Mouse (Mus musculus) lung, postnatal 10 days (tissue): ENCODE results near the gene Ppt2.

ENCODE experiments used
- DNase-seq: peaks from one replicate; pipeline ENCODE4 v3.0.0; 2021

Gene Ppt2

GRCm38 (mm10) chr17:34637459-34637858 is 9.1 kb upstream of the Ppt2 start:
- no peak for DNase-seq

DNA sequence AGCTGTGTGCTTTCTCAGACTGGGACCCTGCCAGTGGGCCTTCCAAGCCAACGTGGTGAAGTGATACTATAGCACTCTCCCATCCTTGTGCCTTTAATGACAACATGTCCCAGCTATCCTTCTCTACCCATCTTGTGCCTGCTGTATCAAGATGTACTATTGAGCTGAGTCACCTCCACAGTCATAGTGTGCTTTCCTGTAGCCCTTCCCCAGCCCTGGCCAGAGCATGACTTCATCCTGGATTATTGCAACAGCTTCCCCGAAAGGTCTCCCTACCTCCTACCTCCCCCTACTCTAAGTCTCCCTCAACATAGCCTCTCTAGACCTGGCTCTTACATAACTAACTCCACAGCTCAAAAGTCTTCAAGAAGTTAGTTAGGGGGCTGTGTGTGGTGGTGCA is 7.4 kb upstream of the Ppt2 start:
- no peak for DNase-seq

GRCm38 (mm10) chr17:34632261-34632691 is 4.0 kb upstream of the Ppt2 start:
- peak; percentile 92 for DNase-seq

DNA sequence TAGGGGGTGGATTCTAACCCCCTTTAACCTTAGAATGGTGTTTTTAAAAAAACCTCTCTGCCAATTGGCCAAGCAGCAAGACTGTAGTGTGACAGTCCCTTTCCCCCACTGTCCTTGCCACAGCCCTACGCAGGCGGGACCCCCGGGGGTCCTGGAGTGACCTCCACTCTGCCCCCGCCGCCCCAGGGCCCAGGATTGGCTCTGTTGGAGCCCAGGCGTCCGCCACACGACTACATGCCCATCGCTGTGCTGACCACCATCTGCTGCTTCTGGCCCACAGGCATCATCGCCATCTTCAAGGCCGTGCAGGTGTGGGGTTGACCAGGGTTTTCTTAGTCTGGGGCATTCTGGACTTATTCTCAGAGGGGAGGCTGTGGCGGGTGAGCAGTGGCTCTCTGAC is 3.3 kb upstream of the Ppt2 start:
- DNase-seq: no peak

DNA sequence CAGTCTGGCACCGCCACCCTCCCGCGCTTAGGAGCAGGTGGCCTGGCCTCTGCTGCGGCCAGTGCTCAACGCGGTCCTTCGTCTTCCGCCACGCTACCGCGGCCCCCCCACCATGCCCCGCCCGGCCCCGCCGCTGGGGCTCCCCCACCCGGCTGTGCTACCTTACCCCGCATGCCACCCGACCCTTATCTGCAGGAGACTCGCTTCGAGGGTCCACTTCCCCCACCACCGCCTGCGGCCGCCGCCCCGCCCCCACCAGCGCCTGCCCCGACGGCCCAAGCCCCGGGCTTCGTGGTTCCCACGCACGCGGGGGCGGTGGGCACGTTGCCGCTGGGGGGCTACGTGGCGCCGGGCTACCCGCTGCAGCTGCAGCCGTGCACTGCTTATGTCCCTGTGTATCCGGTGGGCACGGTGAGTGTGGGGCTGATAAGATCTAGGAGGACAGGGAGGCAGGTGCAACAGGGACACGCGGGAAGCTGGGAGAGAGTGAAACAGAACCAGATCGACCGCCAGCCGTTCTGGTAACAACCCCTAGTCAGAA is 2.5 kb upstream of the Ppt2 start:
- DNase-seq: no peak

DNA sequence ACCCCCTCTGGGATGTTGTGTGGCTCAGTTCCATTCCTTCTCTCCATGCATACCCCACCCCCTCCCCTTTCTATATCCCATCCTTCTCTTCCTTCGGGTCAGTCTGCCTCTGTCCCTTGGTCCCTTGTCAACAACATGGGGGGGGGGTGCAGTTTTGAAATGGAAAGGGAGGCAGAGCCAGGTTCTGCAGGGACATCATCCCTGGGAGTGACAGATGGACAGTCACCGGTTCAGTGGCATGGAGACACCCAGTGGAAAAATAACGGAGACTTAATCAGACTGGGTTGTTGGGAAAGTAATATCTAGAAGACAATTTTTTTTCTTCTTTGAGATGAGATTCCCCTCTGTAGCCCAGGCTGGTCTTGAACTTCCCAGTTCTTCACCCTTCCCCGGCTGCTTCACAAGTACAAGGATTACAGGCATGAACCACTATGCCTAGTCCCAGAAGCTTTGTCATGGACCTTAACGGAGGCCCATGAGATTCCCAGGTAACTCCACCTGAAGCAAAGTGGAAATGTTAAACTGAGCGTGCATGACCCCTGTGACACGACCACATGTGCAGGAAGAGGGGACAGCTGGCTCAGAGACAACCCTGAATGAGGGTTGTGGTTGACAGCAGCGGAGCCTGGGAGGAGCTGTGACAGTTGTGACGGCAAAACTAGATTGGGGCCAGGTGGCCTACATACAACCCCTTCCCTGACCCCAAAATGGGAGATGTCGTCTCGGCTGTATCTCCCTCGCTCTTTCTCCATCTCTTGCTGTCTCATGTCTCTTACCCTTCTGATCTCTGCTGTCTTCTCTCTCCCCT is 1.7 kb upstream of the Ppt2 start:
- no peak for DNase-seq

DNA sequence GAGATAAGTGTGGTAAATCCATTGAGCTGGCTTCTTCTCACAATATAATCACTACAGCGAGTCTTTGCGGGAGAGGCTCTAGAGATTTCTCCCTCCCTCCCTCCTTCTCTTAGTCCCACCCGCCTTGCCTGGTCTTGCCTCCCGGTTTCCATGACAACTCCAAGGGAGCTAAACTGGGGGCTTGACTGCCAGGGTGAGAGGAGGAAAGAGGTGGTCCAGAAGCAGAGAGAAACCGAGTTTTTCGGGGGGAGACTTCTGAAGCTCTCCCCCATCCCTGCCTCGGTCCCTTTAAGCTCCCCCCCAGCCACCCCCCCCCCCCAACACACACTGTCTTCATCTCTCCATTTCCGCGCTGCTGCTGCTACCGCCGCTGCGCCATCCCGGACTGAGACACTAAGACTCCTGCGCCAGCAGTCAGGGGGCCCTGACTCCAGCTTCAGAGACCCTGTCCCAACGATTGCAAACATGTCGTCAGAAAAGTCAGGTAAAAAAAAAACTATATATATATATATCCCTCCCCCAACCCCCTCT is 976 bp upstream of the Ppt2 start, which contains the start of gene Prrt1:
TSS of gene Prrt1 (plus strand) at position 313 of the 531 bp plus-strand sequence.
- no peak for DNase-seq

- DNase-seq: no peak
Measured at GRCm38 (mm10) chr17:34628644-34628967, 296 bp upstream of the Ppt2 start.

- DNase-seq: peak; percentile 94
Measured at GRCm38 (mm10) chr17:34627093-34627942, 992 bp downstream of the Ppt2 start.

- DNase-seq: peak; percentile 62
Measured at GRCm38 (mm10) chr17:34626773-34627092, 1.6 kb downstream of the Ppt2 start.

DNA sequence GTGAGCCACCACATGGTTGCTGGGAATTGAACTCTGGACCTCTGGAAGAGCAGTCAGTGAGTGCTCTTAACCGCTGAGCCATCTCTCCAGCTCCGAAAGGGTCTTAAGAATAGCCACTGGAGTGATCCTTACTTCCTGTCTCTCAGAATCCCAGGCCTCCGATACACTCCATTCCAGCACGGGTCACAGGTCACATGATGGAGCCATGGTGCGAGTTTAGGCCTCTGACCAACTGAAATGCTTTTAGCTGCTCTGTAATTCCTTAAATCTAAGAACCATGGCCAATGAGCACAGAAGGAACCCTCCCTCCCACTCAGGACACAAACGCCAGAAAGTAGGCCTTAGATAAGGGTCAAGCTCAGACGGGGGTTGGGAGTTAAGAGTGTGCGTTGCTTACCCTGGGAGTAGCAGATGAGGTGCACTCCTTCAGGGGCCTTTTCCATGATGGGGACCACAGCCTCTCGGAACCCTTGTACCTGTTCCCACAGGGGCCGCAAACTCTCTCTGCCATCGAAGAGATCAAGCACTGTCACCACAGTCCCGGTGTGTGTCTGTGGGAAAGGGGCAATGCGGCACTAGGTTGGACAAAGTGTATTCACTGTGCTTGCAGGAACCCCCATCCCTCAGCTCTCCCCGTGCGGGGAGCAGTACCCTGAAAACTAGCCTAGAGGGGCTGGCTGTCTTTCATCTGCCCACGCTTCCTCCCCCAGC is 2.1 kb downstream of the Ppt2 start:
- DNase-seq: no peak

GRCm38 (mm10) chr17:34624981-34625380 is 3.3 kb downstream of the Ppt2 start:
- no peak for DNase-seq

- DNase-seq: no peak
Measured at GRCm38 (mm10) chr17:34623161-34623560, 5.1 kb downstream of the Ppt2 start.

GRCm38 (mm10) chr17:34621006-34621405 is 7.3 kb downstream of the Ppt2 start:
- no peak for DNase-seq

GRCm38 (mm10) chr17:34618999-34619398 is 9.3 kb downstream of the Ppt2 start:
- DNase-seq: peak; percentile 86

- DNase-seq: no peak
Measured at GRCm38 (mm10) chr17:34615871-34616270, 12.4 kb downstream of the Ppt2 start, which contains the start of gene Egfl8. Gene Egfl8 (minus strand): TSS chr17:34615971.

- DNase-seq: no peak
Measured at GRCm38 (mm10) chr17:34613830-34614229, 14.5 kb downstream of the Ppt2 start.

DNA sequence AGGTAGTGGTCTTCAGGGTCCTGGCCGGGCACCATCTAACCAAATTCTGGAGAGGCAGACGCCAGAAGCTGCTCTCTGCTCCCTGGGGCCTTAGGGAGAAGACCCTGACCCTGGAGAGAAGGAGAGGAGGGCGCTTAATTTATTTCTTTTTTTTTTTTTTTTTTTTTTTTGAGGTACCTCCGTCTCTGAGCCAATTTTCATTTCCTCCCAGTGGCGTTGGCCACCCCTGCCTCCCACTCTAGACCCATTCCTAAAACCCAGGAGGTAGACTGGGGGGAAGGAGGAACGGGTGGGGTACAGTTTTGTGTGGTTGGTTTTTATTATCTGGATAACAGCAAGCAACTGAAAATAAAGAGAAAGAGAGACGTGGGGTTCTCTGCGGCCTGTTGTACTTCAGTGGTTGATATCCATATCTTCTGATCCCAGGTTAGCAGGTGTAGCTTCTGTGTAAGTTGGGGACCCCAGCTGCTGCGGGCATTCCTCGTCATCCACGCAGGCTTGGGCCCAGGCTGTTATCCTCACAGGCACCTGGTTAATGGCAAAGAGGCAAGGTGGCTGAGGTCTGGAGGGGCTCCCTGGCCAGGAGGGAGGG is 15.2 kb downstream of the Ppt2 start:
- DNase-seq: no peak

DNA sequence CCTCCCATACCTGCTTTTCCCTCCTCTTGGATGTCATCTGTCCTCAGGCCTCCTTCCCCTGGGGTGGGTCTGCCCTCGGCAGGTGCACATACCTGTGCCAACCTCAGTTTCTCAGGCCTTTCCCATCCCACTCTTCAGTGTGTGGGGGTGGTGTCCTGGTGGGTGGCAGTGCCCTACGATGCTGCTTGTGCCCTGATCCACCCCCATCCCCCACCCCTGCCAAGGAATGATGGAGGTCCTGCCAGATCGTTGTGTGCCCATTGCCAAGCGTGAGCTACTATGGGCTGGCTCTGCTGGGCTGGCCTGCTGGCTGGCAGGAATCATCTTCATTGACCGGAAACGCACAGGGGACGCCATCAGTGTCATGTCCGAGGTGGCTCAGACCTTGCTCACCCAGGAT is 17.3 kb downstream of the Ppt2 start:
- no peak for DNase-seq

GRCm38 (mm10) chr17:34607997-34608396 is 20.3 kb downstream of the Ppt2 start:
- no peak for DNase-seq

DNA sequence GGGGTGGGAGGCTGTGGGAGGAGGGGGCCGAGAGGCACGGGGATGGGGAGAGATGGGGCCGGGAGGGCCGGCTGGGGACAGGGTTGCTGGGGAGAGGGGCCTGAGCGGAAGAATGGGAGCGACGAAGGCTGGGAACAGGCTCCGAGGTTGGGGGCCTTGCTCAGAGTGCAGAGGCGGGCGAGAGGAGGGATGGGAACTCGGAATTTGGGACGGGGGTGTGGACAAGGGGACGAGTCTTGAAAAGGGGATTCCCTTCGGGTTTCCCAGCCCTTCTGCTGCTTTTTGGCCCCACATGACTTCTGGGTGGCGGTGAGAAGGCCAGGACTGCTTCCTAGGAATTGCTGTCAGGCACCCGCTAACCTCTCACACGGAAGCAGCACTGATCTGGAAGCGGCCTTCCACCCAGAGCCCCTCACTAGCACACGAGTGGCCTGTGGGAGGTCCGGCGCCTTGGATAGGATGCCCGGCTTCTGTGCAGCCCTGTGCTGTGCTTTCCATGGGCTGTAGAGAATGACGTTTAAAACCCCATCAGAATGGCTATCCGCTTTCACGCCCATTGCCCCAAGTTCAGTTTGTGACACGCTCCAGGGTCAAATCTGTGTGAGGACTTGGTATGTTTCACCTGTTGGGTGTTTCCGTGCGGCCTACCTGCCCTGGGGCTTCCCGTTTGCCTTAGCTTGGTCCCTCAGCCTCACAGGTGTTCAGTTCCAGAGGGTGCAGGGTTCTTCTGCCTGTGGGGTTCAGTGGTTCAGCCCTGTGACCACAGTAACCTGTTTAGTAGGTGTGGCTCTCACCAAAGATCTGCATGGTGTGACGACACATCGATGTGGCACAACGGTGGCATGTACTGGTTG is 21.9 kb downstream of the Ppt2 start:
- DNase-seq: peak; percentile 54

DNA sequence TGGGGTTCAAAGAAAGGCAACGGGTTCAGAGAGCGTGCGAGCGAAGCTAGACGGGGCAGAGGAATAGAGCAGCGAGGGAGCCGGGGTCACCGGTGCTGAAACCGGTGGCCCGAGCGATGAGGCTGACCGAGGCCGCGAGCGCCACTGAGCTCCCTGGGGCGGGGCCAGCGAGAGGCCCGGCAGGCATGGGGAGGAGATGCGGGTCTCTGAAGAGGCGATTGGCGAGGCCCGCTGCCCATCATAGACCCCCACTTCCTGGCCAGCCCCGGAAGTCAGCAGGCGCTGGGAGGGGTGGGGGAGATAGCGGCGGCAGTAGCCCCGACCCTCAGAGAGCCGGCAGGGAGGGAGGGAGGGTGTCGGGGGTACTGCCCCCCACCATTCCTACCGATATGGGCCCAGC is 22.7 kb downstream of the Ppt2 start:
- peak; percentile 98 for DNase-seq
